Mouse (Mus musculus) testis, adult 2 months (tissue): ENCODE data around the gene Zfp518b.

Source experiments
- CTCF ChIP-seq: fragments of 200-500 bp; IDR thresholded peaks from 2 replicates; pipeline ENCODE4 v1.5.1; 2012; ENCODE audit warnings: low read depth, mild to moderate bottlenecking, inconsistent platforms, low read length, moderate library complexity; ENCODE audit not compliant: control insufficient read depth, insufficient read depth, insufficient replicate concordance
- POLR2A ChIP-seq: fragments of 200-500 bp; IDR thresholded peaks from 2 replicates; pipeline ENCODE4 v1.6.1; 2012; ENCODE audit warnings: low read depth, mild to moderate bottlenecking, inconsistent platforms, low read length, moderate library complexity; ENCODE audit not compliant: control insufficient read depth

DNA sequence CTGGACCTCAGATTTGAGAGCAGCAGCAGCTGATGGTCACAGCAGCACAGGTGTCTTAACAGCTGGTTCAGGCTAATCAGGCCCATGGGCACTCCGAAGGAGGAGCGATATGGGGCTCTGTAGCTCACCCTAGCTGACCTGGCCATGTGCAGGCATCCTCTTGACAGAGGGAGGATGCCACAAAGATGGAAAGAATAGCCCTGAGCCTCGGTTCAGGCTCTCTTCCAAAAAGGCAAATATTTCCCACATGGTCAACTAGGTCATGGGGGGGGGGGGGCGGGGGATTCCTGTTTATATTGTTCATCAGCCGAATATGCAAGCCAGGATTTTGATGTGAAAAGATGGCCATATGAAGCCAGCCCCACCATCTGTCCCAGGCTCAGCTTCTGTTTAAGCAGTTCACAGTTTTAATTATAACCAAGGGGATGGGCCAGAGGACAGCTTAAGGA, 48.3 kb downstream of the Zfp518b start:
- no peak for TF ChIP-seq CTCF
- TF ChIP-seq POLR2A = no peak
